Mouse (Mus musculus) left cerebral cortex, postnatal 4 days (tissue): ENCODE measurements around the gene A730071L15Rik. TPM values are rescaled to one million over a fixed set of nuclear protein-coding genes. Genes with fewer than 3 reads are reported as not detected.

Experiments
- DNase-seq: peaks from one replicate; pipeline ENCODE4 v3.0.0-alpha.2; 2022
- intact Hi-C: fragments of 180-260 bp; cut with DNase I; formaldehyde crosslinking; loops from one replicate; pipeline ENCODE4 v1.15.1; 2025
- total RNA-seq, 2 experiments: library from RNA; stranded (reverse); gene quantifications; 2 replicates each; pipeline ENCODE4 v1.2.3; 2021

Gene A730071L15Rik
- total RNA-seq: under 1 TPM in 1 of 2 experiments, not detected in 1; 0.24 TPM

- DNase-seq: no peak
- intact Hi-C loops: loop anchor here (5.0 kb wide), 1 partner anchor 63 kb away; no protein-coding TSS in a partner anchor
Observed at GRCm38 (mm10) chr11:6199410-6200086, at the start of gene A730071L15Rik. TSS of gene A730071L15Rik (plus strand) at chr11:6200029.

DNA sequence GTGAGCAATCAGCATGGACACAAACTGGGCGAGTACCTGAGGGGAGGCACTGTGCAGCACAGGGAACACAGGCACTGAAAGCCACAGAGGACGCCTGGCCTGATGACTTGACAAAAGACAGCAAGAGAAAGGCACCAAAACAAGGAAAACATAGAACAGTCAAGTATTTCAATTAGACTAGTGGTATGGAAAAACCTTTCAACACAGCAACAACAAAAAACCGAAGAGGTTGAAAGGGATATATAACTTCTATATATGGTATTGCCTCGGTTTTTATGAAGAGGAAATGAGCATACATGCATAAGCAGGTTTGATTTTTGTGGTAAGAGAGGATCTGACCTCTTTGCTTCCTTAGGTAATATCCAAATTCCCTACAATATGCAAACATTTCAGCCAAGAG, 47.0 kb upstream of the A730071L15Rik start:
- intact Hi-C loops: no loop called here

GRCm38 (mm10) chr11:6154211-6154701, 45.6 kb upstream of the A730071L15Rik start:
- no peak for DNase-seq

More for the DNA sequence above, 47.0 kb upstream of the A730071L15Rik start:
- DNase-seq: no peak

GRCm38 (mm10) chr11:6156651-6157050, 43.2 kb upstream of the A730071L15Rik start:
- DNase-seq: peak; percentile 53
- intact Hi-C loops: no loop called here

More at GRCm38 (mm10) chr11:6154211-6154701, 45.6 kb upstream of the A730071L15Rik start:
- intact Hi-C loops: no loop called here

DNA sequence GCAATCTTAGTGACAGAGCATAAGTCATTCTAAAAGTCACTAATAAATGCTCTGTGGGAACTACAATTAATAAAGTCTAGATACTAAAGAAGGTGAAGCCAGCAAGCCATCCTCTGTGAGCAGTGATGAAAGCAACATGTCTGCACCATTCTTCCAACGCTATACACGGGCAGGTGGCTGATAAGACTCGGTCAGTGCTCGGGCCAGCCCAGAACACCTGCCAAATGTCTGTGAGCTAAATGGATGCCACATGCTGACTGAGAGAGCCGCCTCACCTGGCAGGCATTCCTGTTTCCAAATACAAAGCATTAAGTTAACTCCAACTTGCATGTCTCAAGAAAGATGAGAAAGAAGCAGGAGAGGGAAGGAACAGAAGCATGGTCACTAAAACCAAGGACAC, 42.7 kb upstream of the A730071L15Rik start:
- intact Hi-C loops: no loop called here
- peak; percentile 35 for DNase-seq

GRCm38 (mm10) chr11:6158515-6158914, 41.3 kb upstream of the A730071L15Rik start:
- intact Hi-C loops: no loop called here
- DNase-seq: no peak

DNA sequence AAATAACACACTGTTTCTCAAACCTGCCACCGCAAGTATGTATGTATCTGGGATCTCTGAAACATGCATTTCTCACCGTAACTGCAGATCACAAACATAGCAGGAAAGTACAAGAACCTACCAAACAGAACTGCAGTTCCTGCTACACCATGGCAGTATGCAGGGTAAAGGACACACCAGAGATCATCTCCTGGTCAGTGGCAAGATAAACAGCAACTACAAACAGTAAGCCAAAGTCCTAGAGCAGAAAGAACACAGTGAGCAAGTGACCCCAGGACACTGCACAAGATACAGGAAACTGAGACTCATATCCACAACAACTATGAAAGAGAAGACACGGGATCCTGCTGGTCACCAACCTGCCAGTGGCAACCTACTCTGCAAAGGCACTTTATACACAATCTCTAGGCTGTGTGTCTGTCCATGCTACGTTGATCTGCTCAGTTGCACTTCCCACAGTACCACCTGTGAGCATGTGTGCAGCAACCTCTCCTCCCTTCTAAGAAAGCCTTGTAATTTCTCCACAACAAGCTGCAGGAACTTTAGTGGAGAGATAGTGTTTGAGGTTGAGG, 40.0 kb upstream of the A730071L15Rik start:
- intact Hi-C loops: no loop called here
- no peak for DNase-seq

DNA sequence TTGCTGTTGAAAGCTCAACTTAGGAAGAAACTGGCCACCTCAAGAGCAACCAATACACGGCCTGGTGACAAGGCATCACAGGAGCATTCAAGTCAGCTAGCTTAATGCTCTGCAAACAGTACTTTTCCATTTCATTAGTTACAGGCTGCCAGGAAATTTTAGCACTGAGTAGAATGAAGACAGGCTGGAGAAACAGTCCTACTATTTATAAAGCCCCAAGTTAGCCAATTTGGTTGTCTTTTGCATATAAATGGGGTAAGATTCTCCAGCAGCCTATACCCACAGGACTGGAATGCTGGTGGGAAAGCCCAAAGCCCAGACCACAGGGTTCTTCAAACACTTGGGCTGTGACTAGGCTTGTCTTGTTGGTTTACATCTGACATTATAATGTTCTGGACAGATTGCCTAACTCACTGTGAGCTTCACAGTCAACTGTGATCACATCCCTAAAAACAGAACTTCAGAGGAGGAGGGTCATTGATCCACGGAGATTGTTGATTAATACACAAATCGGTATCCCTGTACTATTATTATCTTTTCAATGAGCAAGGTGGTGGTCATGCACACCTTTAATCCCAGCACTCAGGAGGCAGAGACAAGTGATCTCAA, 39.1 kb upstream of the A730071L15Rik start:
- intact Hi-C loops: no loop called here
- no peak for DNase-seq

DNA sequence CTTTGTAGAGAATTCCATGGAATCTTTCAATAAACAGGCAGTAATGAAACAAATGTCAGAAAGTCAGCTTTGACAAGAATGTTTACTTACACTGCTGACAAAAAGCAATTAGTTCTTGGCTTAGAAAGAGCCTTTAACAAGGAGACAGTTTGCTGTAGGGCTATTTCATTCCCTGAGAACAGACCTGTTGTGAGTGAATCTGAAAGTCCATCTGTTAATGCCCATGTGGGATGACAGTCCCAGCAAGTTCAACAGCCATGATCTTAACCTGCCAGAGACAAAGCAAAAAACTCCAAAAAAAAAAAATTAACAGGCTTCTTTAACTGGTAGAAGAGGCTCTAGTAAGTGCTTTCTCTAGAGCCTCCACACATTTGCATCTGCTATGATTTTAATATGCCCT, 38.3 kb upstream of the A730071L15Rik start:
- no peak for DNase-seq
- intact Hi-C loops: no loop called here

DNA sequence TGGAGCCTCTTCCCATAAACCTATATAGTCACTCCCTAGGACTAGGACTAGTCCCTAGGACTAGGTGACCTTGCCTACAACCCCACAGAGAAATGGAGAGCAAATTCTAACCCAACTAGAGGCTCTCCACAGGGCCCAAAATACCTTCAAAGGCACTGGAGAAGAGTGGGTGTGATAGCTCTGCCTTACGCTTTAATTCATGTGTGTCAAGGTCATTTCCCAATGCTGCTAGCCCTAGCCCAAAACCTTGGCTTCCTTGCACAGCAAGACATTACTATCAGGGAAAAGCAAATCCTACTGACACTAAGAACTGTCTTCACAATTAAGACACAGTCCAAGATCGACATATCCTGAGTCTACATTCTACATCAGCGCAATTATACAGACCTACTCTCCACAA, 36.8 kb upstream of the A730071L15Rik start:
- intact Hi-C loops: no loop called here
- DNase-seq: no peak

DNA sequence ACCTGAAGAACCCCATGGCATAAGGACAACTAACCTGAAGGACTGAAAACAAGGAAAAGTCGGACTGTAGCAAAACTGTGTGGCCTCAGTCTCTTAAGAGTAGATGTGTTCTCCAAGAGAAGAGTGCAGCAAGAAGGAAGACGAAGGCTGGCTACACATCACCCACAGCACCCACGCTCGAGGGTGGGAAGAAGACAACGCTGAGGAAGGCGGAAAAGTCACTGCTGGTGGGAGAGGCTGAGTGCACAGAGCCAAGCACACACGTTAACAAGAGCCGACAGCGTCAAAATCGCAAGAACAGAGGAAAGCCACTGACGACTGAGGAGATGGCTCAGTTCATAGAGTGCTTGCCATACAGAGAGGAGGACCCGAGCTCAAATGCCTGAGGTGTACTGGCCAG, 36.1 kb upstream of the A730071L15Rik start:
- DNase-seq: no peak
- intact Hi-C loops: no loop called here

GRCm38 (mm10) chr11:6164781-6165180, 35.0 kb upstream of the A730071L15Rik start:
- DNase-seq: no peak
- intact Hi-C loops: no loop called here

DNA sequence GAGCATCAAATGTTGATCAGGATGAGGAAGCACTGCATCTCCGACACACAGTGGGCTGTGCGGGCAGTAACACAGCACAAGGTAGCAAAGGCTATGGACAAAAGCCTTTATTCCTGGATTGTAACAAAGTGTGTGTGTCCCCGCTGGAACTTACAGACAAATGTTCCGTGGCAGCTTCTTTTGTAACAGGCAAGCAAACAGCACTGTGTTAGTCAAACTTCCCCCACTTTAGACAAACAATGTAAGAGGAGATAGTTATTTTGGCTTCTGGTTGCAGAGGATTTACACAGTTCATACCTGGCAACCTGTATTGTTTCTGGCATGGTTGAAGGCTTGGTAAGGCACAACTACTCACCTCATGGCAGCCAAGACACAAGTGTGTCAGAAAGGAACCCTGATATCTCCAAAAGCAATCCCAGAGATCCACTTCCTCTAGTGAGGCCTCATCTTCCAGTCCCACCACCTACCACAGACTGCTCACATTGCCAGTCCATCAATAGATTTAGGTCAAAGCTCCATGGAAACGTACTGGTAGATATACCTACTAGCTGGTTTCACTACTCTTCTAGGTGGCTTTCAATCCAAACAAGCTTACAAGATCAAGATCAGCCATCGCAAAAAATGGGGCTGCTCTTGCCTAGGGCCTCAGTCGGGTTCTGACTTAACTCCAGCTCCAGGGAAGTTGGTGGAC, 34.3 kb upstream of the A730071L15Rik start:
- intact Hi-C loops: no loop called here

DNA sequence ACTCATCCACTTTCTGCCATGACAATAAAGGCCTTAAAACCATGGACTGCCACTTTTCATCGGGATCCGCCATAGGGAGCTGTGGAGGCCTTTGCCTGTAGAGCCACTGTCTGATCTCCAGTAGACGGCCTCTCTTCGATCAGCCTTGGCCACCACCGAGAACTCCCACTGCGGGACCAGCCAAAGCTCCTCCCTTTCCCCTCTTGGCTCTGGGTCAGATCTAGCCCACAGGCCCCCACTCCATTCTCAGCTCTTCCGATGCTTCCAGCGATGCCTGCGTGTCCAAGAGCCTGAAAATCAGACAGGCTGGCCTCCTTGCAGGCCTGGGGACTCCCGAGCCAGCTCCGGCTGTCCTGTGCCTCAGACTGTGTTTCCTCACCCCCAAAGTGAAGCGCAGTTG, 33.5 kb upstream of the A730071L15Rik start:
- peak; percentile 64 for DNase-seq
- intact Hi-C loops: no loop called here

More for the DNA sequence above, 34.3 kb upstream of the A730071L15Rik start:
- no peak for DNase-seq

DNA sequence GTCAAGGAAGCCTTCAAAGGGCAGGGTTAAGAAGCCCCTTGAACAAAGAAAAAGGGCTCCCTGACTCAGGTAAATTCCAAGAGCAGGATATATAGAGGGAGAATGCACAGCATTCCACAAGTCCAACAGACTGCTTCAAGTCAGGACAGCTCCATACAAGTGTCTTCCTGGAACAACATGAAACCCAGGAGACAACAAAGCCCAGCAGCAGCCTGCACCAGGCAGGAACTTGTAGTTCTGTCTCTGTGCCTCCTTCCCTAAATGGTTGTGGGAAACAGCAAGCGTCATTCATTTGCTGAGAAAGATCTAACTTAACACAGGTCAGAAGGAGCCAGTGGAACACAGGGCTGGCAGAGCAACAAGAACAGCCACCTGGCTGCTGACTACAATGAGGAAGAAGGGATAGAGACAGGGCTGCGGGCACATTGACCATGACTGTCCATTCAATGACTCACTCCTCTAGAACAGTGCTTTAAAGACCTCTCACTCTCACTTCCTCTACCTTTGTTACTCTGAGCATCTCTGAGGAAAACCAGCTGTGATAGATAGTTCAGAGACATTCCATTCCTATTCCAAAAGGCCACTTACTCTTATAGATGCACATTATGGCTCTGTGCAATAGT, 30.7 kb upstream of the A730071L15Rik start:
- DNase-seq: no peak
- intact Hi-C loops: no loop called here

DNA sequence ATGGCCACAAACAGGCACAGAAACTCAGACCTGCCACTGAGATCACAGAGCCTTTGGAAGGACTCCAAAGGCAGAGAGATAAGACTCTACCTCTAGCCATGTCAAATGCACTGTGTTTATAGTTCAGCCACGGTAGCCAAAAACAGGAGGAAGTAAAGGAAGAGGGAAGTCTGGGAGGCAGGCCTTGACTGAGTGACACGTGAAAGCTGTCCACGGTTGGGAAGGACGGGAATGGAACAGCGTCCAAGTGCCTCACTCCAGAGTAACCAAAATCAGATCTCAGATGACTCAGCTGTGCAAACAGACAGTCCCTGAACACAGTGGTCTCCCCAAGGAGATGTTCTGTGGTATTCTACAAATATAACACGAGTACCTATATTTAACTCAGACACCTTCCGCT, 25.1 kb upstream of the A730071L15Rik start:
- intact Hi-C loops: no loop called here
- DNase-seq: no peak

GRCm38 (mm10) chr11:6175506-6175905, 24.3 kb upstream of the A730071L15Rik start:
- intact Hi-C loops: no loop called here
- no peak for DNase-seq

DNA sequence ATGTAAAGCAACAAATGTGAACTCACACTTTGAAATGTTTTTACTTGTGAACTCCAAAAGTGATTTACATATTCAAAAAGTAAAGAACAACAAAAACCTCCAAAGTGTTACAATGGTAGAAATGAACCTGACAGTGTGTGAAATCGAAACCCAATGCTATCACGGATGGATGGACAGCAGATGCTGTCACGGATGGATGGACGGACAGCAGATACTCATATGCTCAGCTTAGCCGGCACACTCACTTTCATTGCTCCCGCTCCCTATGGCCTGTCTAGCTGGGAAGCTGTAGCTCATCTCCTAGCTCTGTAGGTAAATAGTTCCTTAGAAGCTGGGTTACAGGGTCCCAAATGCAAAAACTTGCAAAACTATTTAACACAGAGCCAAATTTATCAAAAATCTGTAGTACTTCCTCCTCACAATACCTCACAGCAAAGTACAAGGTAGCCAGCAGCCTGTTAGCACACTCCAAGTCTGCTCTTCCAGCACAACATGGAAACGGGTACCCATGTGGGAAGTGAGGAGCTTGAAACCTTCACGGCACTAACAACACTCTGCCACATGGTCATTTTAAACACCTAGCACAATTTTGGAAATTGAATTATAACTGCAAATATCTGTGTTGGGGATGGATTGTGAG, 21.9 kb upstream of the A730071L15Rik start:
- DNase-seq: peak; percentile 40
- intact Hi-C loops: no loop called here

- intact Hi-C loops: no loop called here
- DNase-seq: no peak
Observed at GRCm38 (mm10) chr11:6178673-6179166, 21.1 kb upstream of the A730071L15Rik start.

DNA sequence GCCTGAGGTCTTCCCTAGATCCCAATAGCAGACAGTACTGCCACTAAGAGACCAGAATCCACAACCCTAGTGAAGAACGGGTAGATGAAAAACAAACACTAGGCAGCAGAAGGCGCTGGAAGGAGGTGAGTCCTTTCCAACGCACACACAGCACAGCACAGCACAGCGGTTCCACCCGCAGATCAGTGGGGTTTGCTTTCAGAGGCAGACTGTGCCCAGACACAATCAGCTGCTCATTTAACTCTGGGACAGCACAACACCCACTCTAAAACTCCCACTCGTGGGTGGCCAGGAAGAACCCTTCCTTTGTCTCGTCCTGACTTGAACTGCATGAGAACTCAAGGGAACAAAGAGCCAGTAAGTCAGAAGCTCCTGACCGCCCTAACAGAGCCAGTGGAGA, 20.6 kb upstream of the A730071L15Rik start:
- intact Hi-C loops: no loop called here

More for the DNA sequence above, 20.6 kb upstream of the A730071L15Rik start:
- no peak for DNase-seq
